Mouse (Mus musculus) olfactory bulb, adult 2 months (tissue): ENCODE results near the gene Gm4779.

Experiments
- CTCF ChIP-seq: fragments of 200-500 bp; IDR thresholded peaks from 2 replicates; pipeline ENCODE4 v1.5.1; 2012; ENCODE audit warnings: low read depth, mild to moderate bottlenecking, low read length, moderate library complexity; ENCODE audit not compliant: insufficient read depth
- POLR2A ChIP-seq: fragments of 200-500 bp; IDR thresholded peaks from 2 replicates; pipeline ENCODE4 v1.6.1; 2012; ENCODE audit warnings: mild to moderate bottlenecking, low read depth, low read length, moderate library complexity; ENCODE audit not compliant: insufficient read depth

- TF ChIP-seq CTCF (no peak), POLR2A (no peak)
Observed at GRCm38 (mm10) chrX:101791551-101791950, 2.7 kb downstream of the Gm4779 start.
